Mouse (Mus musculus) Muller cell, postnatal 12 days (primary cell): ENCODE results near the gene Slc18b1.
"Not testable (repeated sequence)": the region's sequence is repeated elsewhere in the genome, so short reads cannot be mapped to it uniquely, and the experiment has no call there.

ENCODE experiments used
- DNase-seq: peaks from one replicate; pipeline ENCODE4 v3.0.0-alpha.2; 2015; ENCODE audit errors: inconsistent ontology term

Gene Slc18b1

DNA sequence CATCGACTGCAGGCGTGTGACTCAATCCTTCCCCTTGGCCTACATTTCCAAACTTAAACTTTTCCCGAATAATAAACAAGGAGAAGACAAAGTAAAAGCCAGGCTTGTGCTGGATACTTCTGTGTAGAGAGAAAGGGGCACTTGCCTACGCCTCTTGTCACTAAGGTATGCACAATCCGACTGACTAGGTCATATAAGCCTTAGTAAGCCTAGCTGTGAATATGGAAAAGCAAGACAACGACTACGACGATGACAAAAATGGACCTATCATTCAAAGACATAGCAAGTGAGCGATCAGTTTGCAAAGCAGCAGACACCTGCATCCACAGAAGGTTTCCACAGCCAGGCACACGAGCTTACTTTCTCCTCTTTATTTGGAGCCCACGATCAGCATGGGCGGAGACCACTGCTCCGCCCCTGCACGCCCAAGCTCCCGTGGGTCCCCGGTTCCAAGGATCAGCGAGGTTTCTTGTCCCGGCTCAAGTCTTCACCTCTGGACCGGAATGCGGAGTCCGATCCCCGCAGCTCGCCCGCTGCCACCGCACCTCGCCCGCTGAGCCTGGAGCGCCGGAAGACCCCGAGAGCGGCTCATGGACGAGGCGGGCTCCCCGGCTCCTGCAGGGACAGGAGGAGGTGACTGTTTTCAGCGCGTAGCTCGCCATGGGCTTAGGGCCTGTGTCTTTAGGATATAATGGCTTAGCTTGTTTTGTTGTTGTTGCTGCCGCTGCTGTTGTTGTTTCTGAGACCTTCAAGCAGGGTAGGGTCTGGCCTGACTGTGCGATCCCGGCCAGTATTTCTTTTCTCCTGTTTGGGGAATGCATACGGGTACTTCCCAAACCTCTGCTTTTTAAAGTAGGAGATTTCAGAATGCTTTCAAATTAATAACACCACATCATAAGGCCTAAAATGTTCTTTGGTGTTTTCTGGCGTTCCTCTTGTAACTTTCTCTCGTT, at the start of gene Slc18b1:
Slc18b1 (plus strand) TSS at position 436 of the 953 bp plus-strand sequence.
- peak; percentile 73 for DNase-seq

DNA sequence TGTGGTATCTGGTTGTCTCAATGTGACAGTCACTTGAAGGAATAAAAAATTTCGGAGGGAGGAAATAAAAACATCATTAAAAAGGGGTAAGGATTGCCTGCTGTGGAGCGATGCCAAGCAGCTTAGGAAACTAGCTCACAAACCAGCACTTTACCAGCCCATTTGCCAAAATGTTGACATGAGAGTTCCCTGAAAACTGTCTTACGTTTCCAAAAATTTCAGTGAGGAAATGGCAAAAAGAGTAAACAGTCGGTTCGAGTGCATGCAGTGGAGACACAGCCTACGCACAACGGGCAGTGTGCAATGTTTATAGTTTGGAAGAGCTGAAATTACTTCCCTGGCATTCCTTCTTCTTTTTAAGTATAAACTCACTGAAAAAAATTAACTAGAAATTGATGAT, 42.6 kb upstream of the Slc18b1 start:
- DNase-seq = no peak

DNA sequence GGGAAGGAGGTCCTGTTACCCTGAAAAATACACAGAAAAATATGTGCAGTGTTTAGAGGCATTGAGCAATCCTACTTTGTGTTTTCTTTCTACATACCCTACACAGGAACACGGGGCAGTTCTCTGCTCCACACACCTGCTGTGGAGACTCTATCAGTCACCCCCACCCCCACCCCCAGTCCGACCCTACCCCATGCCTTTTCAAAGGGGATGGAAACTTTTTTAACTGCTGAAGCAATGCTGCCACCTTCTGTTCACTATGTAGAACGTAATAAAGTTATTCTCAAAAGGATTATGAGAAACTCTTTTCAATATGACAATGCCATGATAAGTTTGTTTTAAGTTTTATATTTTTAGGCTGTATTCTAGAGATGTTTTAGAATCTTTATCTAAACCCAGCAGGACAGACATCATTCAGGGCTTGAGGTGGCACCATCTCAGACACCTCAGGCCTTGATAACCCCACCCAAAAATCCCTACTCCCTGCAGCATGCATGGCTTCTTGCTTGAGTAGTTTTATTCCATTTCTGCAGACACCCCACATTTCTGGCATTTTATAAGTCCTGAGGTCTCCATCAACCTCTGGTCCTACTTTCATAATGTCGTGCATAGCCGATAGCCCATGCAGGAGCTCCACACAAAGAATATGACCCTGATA, 19.4 kb upstream of the Slc18b1 start:
- no peak for DNase-seq

DNA sequence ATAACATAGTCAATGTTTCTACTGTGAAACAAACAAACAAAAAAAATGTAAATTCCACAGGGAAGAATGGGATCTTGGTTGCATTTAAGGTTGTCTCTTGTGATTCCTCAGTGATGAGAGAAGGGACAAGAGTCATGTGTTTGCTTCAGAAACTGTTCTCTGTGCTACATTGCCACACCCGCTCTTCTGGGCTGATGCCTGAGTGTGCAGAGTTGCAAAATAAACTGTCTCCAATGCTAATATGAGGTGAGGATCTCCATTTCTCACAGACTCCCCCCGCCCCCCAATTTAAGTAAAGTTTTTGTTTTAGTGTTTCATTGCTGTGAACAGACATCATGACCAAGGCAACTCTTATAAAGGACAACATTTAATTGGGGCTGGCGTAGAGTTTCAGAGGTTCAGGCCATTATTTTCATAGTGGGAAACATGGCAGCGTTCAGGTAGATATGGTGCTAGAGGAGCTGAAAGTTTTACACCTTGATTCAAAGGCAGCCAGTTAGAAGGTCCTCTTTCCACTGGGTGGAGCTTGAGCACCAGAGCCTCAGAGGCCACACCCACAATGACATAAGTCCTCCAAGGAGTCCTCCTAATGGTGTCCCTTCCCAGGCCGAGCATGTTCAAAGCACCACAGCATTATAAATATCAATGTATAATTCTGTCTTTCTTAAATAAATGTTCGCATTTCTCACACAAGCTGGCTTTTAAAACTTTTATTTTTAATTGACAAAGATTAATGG, 16.1 kb upstream of the Slc18b1 start:
- DNase-seq = no peak

DNA sequence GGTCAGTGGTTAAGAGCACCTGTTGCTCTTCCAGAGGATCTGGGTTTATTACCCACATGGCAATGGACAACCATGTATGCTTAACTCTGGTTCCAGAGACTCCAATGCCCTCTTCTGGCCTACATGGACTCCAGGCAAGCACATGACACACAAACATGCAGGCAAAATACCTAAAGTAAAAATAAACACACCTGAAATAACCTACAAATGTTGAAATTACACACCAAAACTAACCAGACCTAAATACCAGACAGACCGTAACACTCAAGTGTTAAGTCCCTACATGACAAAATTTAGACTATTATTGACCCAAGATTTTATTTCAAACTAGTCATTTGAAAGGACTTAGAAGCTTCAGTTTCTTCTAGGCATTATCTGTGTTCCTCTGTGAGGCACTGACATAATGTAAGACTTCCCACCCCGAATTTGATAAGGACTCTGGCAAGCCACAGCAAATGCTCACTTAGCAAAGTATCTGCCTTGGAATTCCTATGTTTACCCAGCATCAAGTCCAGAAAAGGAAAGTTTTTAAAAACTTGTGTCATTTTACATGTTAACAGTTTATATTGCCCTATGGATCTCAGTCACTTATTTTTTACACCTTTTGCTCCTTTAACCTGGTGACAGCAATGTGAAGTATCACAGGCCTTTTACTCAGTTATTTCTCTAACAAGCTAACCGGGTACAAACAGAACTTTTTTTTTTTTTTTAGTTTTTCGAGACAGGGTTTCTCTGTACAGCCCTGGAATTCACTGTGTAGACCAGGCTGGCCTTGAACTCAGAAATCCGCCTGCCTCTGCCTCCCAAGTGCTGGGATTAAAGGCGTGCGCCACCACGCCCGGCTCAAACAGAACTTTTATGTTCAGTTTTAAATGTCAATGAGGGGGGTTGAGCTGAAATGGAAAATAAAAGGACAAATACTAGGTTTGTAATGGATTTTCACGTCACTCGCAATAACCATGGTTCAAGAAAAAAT, 14.7 kb upstream of the Slc18b1 start:
- DNase-seq = no peak

DNA sequence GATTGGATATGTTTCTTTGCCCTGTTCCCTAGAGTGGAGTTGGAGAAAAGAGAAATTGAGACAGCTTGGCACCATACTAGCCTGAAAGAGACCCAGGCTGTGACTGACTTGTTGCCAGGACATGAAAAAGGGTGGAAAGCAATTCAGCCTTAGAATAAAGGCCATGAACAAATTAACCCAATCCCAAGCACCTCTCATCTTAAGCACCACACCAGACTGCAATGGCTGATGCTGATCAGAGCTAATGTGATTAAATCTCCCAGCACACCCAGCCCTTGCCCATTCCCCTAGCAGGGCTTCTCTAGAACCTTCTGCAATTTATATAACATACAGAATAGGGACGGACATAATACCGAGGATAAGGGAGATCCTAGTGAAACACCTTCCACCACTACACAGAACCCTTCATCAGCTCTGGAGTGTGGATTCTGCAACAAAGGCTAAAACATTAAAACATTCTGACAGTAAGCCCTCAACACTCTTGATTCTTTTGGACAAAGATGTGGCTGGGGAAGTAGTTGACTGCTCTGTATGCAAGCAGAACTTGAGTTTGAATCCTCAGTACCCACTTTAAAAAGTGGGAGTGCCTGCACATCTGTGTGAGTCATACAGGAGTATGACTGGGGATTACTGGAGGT, 13.8 kb upstream of the Slc18b1 start:
- DNase-seq = no peak

DNA sequence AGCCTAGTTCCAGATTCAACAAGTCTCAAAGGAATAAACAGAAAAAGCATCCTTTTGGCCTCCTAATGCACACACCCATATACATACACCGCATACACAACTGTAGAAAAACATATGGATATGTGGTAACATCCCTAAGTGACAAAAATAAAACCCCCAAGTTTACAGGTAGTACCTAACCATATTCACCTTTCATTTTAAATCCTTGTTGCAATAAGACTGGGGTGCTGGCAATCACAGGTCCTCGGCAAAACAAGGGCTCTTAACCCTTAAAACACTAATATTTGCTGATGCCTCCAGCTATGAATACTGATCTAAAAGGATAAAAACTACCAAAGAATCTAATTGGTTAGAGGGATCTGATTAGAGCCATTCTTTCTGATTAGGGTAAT, 13.3 kb upstream of the Slc18b1 start:
- DNase-seq = no peak

DNA sequence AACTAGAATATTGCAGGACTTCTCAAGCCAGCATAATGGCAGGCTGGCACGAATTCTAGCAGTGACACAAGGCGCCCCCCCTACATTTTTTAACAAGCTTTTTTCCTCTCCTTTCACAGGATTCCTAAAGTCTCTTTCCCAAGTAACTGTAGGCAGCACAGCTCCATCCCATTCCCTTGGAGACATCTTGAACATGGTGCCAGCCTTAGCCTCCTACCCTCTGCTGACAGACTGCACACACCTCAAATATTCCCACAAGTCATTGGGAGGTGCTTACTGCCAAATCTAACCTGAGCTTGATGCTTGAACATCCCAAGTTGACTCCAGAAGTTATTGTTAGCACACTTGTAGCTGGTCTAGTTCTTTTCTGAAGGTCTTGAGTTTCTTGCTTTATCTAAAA, 12.7 kb upstream of the Slc18b1 start:
- DNase-seq = no peak

DNA sequence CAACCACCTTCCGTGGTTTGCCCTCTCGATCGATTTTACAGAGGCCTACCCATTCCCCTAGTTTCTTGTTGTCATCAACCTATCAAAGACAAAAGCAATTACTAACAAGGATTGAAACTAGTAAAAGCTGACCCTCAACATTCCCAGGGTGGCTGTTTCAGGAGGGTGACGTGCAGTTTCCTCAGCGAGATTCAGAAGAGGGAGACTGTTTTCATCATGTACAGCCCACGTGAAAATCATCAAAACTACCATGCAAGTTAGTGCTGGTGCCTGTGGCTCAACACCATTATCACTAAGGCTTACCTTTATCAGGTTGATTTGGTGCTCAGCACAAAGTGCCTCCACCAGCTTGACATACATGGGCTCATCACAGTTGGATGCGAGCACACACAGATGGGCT, 11.2 kb upstream of the Slc18b1 start:
- DNase-seq = not testable (repeated sequence)

DNA sequence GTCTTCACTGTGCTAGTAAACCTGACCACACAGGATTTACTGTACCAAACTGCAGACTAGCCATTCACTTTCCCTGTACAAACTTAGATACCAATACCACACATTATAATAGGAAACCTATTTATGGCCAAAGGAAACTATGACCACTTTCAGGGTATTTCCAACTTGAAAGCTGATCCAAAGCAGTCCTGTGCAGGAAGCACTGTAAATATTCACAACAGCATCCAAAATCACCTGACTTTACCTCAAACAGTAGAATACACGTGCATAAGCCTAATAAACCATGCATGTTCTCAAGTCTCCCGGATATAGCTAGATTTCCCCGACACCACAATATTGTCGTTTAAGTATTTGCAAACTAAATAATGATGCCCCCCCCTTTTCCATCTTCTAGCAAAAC, 10.7 kb upstream of the Slc18b1 start:
- no peak for DNase-seq

DNA sequence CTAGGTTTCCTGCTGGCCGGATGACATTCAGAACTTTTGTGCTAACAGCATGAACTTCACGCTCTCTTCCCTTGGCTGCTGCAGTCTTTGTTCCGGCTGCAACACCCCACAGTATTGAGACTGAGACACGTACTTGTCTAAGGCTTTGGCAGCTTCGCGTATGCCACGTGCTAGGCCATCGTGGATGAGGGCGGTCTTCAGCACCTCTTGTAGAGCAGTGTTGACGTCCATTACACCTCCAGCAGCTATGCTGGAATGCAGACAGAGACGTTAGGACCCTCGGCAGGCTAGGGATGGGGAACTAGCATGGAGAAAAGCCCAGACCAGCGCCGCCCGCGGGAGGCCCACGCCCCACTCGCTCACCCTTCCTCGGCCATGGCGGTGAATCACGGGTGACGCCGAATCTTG, 10.2 kb upstream of the Slc18b1 start:
- DNase-seq = not testable (repeated sequence)

DNA sequence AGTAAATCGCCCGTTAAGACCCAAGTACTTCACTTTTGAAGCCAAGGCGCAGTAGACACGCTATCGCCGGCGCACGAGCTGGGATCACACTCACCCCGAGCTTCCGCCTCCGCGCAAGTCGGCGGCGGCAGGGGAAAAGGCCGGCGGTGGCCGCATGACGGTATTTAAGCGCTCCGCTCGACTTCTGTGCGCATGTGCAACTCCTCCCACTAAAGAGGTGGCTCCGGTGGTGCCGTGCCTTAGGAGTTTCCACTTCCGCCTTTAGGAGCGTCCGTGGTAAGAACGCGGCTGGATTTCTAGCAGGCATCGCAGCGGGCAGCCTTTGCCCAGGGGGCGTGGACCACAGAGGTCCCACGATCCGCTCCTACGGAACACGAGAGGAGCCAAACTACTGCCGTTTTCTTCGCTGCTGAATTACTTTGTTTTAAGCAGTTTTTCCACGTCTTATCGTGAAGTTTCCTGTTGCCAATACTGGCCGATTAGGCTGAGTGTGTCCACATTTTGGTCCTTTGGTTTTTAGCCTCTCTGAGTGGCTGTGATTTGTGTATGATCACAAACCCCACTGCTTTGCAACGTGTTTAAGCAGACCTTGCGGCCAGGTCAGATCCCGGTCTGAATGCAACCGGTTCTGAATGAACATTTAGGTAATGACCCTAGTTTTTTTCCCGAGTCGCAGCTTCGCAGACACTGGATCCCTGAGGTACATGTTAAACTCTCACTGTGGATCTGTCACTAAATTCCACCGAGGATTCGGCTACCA, 9.5 kb upstream of the Slc18b1 start, which contains the start of gene Rps12:
Rps12 (minus strand) TSS at position 214 of the 760 bp plus-strand sequence.
- DNase-seq = peak; percentile 98

DNA sequence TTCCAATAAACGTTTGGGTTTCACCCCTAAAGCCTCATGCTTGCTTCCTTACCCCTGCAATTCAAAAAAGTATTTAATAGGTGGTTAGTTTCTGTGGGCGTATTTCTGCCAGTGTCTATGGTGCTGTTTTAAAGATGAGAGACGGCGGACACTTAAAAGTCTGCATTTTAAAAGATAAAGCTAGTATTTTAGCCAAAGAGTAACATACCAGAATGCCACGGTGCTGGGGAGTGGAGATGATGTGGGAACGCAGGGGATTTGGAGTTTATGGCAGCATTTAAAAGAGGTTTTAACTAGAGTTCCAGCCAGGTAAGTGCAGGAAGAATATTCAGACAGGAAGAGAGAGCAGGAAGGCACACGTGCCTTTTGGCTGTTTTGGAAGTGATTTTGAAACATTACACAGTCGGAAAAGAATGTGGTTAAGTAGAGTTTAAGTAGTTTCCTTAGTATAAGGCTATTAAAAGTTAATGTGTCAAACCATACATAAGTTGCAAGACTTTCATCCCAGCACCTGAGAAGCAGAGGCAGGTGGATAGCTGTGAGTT, 8.7 kb upstream of the Slc18b1 start:
- DNase-seq = no peak

DNA sequence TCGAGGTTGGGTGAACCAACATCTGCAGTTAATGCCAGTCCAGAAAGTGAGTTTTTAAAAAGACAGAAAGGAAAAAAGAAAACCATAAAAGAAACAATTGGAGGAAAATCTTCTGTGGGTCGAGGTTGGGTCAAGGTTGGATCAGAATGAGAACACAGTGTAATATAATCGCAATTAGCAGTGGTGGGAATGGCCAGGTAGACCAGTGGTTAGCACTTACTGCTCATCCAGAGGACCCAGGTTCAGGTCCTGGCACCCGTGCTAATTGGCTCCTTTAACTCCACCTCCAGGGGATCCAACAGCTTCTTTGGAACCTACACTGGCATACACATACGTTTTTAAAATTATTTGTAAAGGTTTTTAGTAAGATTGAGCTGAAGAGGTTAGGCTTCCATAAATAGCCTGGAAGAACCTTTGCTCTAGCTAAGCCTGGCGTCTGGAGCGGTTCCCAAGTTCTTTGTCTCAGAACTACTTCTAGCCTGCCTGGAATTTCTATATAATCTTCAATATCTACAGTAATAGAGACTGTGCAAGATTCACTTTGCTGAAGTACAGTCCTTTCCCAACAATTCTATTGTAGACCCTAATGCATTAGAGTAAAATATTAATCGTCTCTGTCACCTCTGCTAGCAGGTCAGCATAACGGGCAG, 790 bp upstream of the Slc18b1 start:
- no peak for DNase-seq

DNA sequence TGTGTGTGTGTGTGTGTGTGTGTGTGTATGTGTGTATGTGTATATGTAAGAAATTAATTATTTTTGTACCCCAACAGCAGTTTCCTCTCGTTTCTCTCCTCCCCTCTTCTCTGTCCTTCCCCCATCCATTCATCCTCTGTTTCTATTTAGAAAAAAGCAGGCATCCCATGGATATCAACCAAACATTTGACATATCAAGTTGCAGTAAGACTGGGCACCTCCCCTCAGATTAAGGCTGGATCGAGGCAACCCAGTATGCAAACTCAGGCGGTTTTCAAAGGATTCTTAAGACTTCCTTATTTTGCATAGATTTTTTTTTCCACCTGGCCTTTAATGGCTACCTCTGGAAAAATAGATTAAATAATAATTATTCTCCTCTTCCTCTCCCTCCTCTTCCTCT, 820 bp downstream of the Slc18b1 start:
- DNase-seq = no peak

DNA sequence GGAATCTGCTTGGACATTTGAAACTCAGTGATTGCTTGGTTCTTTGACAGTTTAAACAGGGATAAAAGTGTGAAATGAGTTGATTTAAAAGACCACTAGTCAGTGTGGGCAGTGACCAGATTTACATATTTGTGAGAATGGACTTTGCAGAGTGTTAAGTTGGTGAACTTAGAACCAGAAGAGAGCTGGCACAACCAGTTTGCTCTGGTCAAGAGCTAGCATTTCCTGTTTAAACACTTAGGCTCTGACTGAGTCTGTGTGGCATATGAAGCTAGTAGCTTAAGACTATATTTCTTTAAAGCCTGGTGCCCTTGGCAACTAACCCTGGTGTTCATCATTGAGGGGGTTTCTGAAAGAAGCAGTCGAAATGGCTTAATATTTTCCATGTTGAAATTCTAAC, 1.4 kb downstream of the Slc18b1 start:
- no peak for DNase-seq

DNA sequence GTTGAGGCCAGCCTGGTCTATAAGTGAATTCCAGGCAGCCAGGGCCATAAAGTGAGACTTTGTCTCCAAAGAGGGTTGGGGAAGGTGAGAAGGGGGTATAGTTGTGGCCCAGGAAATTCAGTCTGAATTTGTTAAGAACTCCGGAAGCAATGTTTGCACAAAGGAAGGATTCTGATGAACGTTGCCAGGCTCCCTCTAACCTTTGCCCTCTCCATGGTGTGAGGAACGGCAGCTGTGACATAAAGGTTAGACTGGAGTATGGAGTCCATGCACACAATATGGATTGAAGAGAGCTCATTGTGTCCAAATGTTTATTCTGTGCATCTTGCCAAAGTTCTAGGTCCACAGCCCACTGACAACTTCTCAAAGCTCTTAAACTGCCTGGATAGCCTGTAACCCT, 3.1 kb downstream of the Slc18b1 start:
- DNase-seq = no peak

DNA sequence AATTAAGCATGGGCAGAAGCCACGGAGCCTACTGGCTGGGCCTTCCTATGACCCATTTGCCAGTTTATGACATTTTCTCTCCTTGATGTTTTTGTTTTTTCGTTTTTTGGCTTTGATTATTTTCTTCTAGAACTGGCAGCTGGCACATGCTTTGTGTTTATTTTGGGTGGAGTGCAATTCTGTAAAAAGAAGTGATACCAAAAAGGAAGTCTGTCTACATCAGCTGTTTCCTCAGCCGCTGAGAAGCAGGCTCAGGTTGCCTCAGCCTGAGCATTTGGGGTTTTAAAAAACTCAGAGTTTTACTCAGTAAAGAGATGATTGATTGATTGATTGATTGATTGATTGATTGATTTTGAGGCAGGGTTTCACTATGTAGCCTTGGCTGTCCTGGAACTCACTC, 6.1 kb downstream of the Slc18b1 start:
- DNase-seq = no peak

DNA sequence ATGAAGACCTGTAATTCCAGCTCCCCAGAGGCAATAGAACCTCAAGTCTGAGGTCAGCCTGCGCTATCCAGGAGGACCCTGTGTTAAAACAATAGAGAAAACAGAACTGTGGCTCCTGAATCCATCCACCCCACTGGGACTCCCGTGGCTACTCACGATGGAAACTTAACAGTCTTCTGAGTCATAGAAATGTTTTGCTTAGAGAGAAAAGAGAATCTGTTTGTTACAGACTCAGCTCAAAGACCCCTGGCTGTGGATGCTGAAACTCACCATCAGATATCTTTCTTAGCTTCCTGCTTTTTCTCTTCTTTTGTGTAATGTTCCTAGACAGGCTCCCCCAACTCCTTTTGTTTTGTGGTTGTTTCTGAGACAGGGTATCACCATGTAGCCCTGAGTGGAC, 7.9 kb downstream of the Slc18b1 start:
- DNase-seq = no peak
